Mouse (Mus musculus) layer of hippocampus, postnatal 14 days (tissue): ENCODE results near the gene Ypel5. TPM values are rescaled to one million over a fixed set of nuclear protein-coding genes. Genes with fewer than 3 reads are reported as not detected.

Experiments
- total RNA-seq, 2 experiments: library from RNA; stranded (reverse); gene quantifications; 2 replicates each; pipeline ENCODE4 v1.2.3; 2021

Ypel5 gene
- total RNA-seq, 2 experiments from 2014 or later = 62.9 to 66.0 TPM

Other genes with a start within 250 kb of the Ypel5 start
- gene Alk, start 231.8 kb upstream of the Ypel5 start, total RNA-seq = 1 to 10 TPM; 6.7 to 7.3 TPM
- 10 to 100 TPM; 41.2 to 44.2 TPM for gene Lbh, start 81.9 kb downstream of the Ypel5 start, total RNA-seq